Mouse (Mus musculus) hindbrain, embryonic 14.5 days (tissue): Measurements from ENCODE around the gene Lrrc20. TPM values are rescaled to one million over a fixed set of nuclear protein-coding genes. Genes with fewer than 3 reads are reported as not detected.

Experiments used
- ATAC-seq: fragments of 200-750 bp; cut with Nextera tagmentation; 2 replicates; pipeline ENCODE4 v1.8.0; 2017; ENCODE audit warnings: moderate number of reproducible peaks, mild to moderate bottlenecking, moderate TSS enrichment, moderate library complexity; ENCODE audit not compliant: low FRiP score
- DNase-seq: peaks from one replicate; pipeline ENCODE4 v3.0.0-alpha.2; 2015; ENCODE audit warnings: low spot score
- H3K27ac ChIP-seq: fragments of 300-500 bp; sonication (generic); 2 replicates; pipeline ENCODE4 v1.5.1; 2014; ENCODE audit warnings: mild to moderate bottlenecking, moderate library complexity
- H3K27me3 ChIP-seq: fragments of 300-500 bp; sonication (generic); 2 replicates; pipeline ENCODE4 v1.6.1; 2014; ENCODE audit warnings: mild to moderate bottlenecking, low read length, mixed read lengths; ENCODE audit not compliant: control insufficient read depth, insufficient read depth
- H3K36me3 ChIP-seq: fragments of 300-500 bp; sonication (generic); replicated peaks from 2 replicates; pipeline ENCODE4 v1.6.1; 2014; ENCODE audit not compliant: control insufficient read depth, insufficient read depth
- H3K4me1 ChIP-seq: fragments of 300-500 bp; sonication (generic); replicated peaks from 2 replicates; pipeline ENCODE4 v1.6.1; 2014; ENCODE audit warnings: antibody characterized with exemption, low read length, mixed read lengths; ENCODE audit not compliant: control insufficient read depth, insufficient read depth
- H3K4me2 ChIP-seq: fragments of 300-500 bp; sonication (generic); replicated peaks from 2 replicates; pipeline ENCODE4 v1.6.1; 2014; ENCODE audit warnings: mild to moderate bottlenecking, moderate library complexity
- H3K4me3 ChIP-seq: fragments of 300-500 bp; sonication (generic); replicated peaks from 2 replicates; pipeline ENCODE4 v1.5.1; 2014; ENCODE audit warnings: mild to moderate bottlenecking, low read length
- H3K9ac ChIP-seq: fragments of 300-500 bp; sonication (generic); 2 replicates; pipeline ENCODE4 v1.6.1; 2014
- H3K9me3 ChIP-seq: fragments of 300-500 bp; sonication (generic); 2 replicates; pipeline ENCODE4 v1.6.1; 2016; ENCODE audit warnings: low read length; ENCODE audit not compliant: control insufficient read depth
- WGBS: fragments of 180-500 bp; shearing (Covaris S2); extraction: QIAGEN DNeasy Blood & Tissue Kit; methylation state at CpG from one replicate; pipeline ENCODE4 v1.1.7; 2014; 5-methylcytosine and 5-hydroxymethylcytosine counted together
- polyA plus RNA-seq: library from polyadenylated mRNA; unstranded; fragments of >200 nt; fragmentation: Nextera tagmentation; extraction: Ambion mirVana; gene quantifications from 2 replicates; pipeline ENCODE4 v1.2.1, GENCODE M21; 2014

Gene Lrrc20
- polyA plus RNA-seq, 1 experiment from 2014 or later = 15.1 TPM

DNA sequence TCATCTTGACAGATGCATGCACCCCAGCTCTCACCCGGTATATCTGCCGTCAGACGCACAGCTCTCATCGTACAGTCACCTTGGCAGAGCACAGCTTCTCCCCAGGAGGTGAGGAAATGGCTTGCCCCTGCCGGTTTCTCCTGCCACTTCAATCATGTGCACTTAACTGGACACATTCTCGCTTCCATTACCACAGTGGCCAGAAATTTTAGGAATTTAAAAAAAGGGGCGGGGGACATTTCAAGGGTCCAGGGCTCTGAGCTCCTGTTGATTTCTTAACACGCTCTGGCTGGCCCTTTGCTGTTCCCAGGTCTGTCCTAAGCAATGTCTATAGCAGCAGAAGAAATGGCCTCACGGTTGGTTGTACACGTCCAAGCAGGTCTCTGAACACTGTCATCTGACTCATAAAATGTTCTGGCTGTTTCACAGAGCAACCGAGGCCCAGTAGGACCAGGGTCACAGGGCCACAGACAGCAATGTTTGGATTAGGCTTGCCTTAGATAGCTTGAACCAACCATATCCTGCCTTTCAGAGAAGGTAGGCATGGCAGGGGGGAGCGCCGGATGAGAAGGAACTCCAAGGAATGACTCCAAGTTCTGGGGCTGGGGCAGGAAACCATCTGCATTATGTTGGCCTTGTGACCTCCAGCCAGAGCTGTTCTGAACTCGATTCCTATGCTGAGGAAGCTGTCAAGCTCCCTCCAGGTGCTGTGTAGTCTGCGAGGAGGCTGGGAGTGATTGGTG, 151.8 kb downstream of the Lrrc20 start:
- Histone ChIP-seq H3K4me3 (no peak overlapping the region), H3K36me3 (no peaks in the 10 kb centered on the region), H3K9me3 (no peaks in the 10 kb centered on the region), H3K4me2 (no peak overlapping the region), H3K9ac (no peak overlapping the region), H3K4me1 (peaks cover 14% of the 10 kb centered on the region; the same call in 1 of the 2 replicates), H3K27me3 (peaks cover 31% of the 10 kb centered on the region), H3K27ac (no peak overlapping the region)
- ATAC-seq = no peak
- no peak for DNase-seq
- 73% methylated on average over 15 of the region's 15 CpGs for WGBS

DNA sequence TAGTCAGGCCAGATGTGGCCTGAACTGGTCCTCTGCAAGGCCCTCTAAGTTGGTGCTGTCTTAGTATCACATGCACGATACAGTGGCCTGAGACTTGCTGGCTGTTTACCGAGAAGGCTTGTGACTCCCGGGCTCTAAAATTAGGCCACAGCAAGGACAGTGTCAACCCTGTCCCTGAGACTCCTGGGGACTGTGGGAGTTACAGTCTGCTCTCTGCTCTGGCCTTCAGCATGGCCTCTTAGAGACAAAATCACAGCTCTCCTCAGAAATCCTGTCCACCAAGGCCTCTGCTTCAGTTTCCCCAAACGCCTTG, 152.3 kb downstream of the Lrrc20 start:
- Histone ChIP-seq H3K27ac (no peak overlapping the region), H3K4me2 (no peak overlapping the region), H3K27me3 (peaks cover 31% of the 10 kb centered on the region), H3K9me3 (no peaks in the 10 kb centered on the region), H3K4me1 (peaks cover 14% of the 10 kb centered on the region; the same call in 1 of the 2 replicates), H3K4me3 (no peak overlapping the region), H3K36me3 (no peaks in the 10 kb centered on the region), H3K9ac (no peak overlapping the region)
- ATAC-seq (no peak), DNase-seq (no peak)
- WGBS = 88% methylated on average over 4 of the region's 4 CpGs

Other genes starting within 250 kb of the Lrrc20 start
- 0.27 and 0.36 TPM in 2 replicates for gene Adamts14, start 202.4 kb upstream of the Lrrc20 start, polyA plus RNA-seq
- gene Prf1, start 178.0 kb upstream of the Lrrc20 start, polyA plus RNA-seq = 0.12 TPM in 1 of 2 replicates, not detected in the other
- 24.5 and 26.7 TPM in 2 replicates for gene Pald1, start 92.3 kb upstream of the Lrrc20 start, polyA plus RNA-seq
- 0.13 and 0.29 TPM in 2 replicates for gene Nodal, start 57.8 kb upstream of the Lrrc20 start, polyA plus RNA-seq
- 37.4 and 38.8 TPM in 2 replicates for gene Eif4ebp2, start 23.1 kb upstream of the Lrrc20 start, polyA plus RNA-seq
- 0.96 and 1.2 TPM in 2 replicates for gene Npffr1, start 119.7 kb downstream of the Lrrc20 start, polyA plus RNA-seq
- 191 and 213 TPM in 2 replicates for gene Ppa1, start 172.8 kb downstream of the Lrrc20 start, polyA plus RNA-seq
- gene Sar1a, start 204.5 kb downstream of the Lrrc20 start, polyA plus RNA-seq = 211 and 230 TPM in 2 replicates
- 32.0 and 32.1 TPM in 2 replicates for gene Tysnd1, start 219.7 kb downstream of the Lrrc20 start, polyA plus RNA-seq
- 11.9 and 12.3 TPM in 2 replicates for gene Aifm2, start 239.5 kb downstream of the Lrrc20 start, polyA plus RNA-seq